Mouse (Mus musculus): ENCODE data around the gene Skap2. TPM values are rescaled to one million over a fixed set of nuclear protein-coding genes. Genes with fewer than 3 reads are reported as not detected.

The Skap2 gene
- polyA plus RNA-seq, 1 experiment, result 10.9 TPM

GRCm38 (mm10) chr6:51863508-51863907 lies 148.8 kb downstream of the Skap2 start:
- no peak overlapping the region for H3K27ac ChIP-seq (ENCODE audit: insufficient read depth, low read length)
- H3K4me3 ChIP-seq (ENCODE audit: insufficient read depth, low read length), result no peak overlapping the region
- TF ChIP-seq POLR2A (IDR thresholded peaks at IDR 0.05; ENCODE audit: extremely low read depth, insufficient read depth, low read length) (no peak), CTCF (IDR thresholded peaks at IDR 0.05; ENCODE audit: extremely low read depth, insufficient read depth, low read length) (no peak)
- no peaks in the 10 kb centered on the region for H3K4me1 ChIP-seq (ENCODE audit: control insufficient read depth, insufficient read depth, low read length)

GRCm38 (mm10) chr6:51860300-51860699 lies 152.0 kb downstream of the Skap2 start:
- no peak overlapping the region for H3K4me3 ChIP-seq (ENCODE audit: insufficient read depth, low read length)
- no peaks in the 10 kb centered on the region for H3K4me1 ChIP-seq (ENCODE audit: control insufficient read depth, insufficient read depth, low read length)
- TF ChIP-seq CTCF (IDR thresholded peaks at IDR 0.05; ENCODE audit: extremely low read depth, insufficient read depth, low read length) (no peak), POLR2A (IDR thresholded peaks at IDR 0.05; ENCODE audit: extremely low read depth, insufficient read depth, low read length) (no peak)
- H3K27ac ChIP-seq (ENCODE audit: insufficient read depth, low read length), result no peak overlapping the region

- no peaks in the 10 kb centered on the region for H3K4me1 ChIP-seq (ENCODE audit: control insufficient read depth, insufficient read depth, low read length)
- no peak overlapping the region for H3K4me3 ChIP-seq (ENCODE audit: insufficient read depth, low read length)
- TF ChIP-seq POLR2A (IDR thresholded peaks at IDR 0.05; ENCODE audit: extremely low read depth, insufficient read depth, low read length), result no peak
- TF ChIP-seq CTCF (IDR thresholded peaks at IDR 0.05; ENCODE audit: extremely low read depth, insufficient read depth, low read length), result peak; percentile 95
- H3K27ac ChIP-seq (ENCODE audit: insufficient read depth, low read length), result no peak overlapping the region
Observed at GRCm38 (mm10) chr6:51857821-51858220, 154.5 kb downstream of the Skap2 start.

- H3K27ac ChIP-seq (ENCODE audit: insufficient read depth, low read length), result no peak overlapping the region
- TF ChIP-seq CTCF (IDR thresholded peaks at IDR 0.05; ENCODE audit: extremely low read depth, insufficient read depth, low read length), result no peak
- TF ChIP-seq POLR2A (IDR thresholded peaks at IDR 0.05; ENCODE audit: extremely low read depth, insufficient read depth, low read length), result no peak
Observed at GRCm38 (mm10) chr6:51853291-51853690, 159.1 kb downstream of the Skap2 start.

GRCm38 (mm10) chr6:51852643-51853042 lies 159.7 kb downstream of the Skap2 start:
- Histone ChIP-seq H3K27ac (ENCODE audit: insufficient read depth, low read length) (no peak overlapping the region), H3K4me1 (ENCODE audit: control insufficient read depth, insufficient read depth, low read length) (peaks cover 5% of the 10 kb centered on the region; the same call in 1 of the 2 replicates)

More at GRCm38 (mm10) chr6:51853291-51853690, 159.1 kb downstream of the Skap2 start:
- H3K4me3 ChIP-seq (ENCODE audit: insufficient read depth, low read length), result no peak overlapping the region
- H3K4me1 ChIP-seq (ENCODE audit: control insufficient read depth, insufficient read depth, low read length), result peaks cover 3% of the 10 kb centered on the region; the same call in 1 of the 2 replicates

GRCm38 (mm10) chr6:51851544-51851943 lies 160.8 kb downstream of the Skap2 start:
- Histone ChIP-seq H3K27ac (ENCODE audit: insufficient read depth, low read length) (no peak overlapping the region), H3K4me1 (ENCODE audit: control insufficient read depth, insufficient read depth, low read length) (peaks cover 5% of the 10 kb centered on the region; the same call in 1 of the 2 replicates), H3K4me3 (ENCODE audit: insufficient read depth, low read length) (no peak overlapping the region)
- no peak for TF ChIP-seq CTCF (IDR thresholded peaks at IDR 0.05; ENCODE audit: extremely low read depth, insufficient read depth, low read length)
- no peak for TF ChIP-seq POLR2A (IDR thresholded peaks at IDR 0.05; ENCODE audit: extremely low read depth, insufficient read depth, low read length)

More at GRCm38 (mm10) chr6:51852643-51853042, 159.7 kb downstream of the Skap2 start:
- TF ChIP-seq POLR2A (IDR thresholded peaks at IDR 0.05; ENCODE audit: extremely low read depth, insufficient read depth, low read length), result no peak
- TF ChIP-seq CTCF (IDR thresholded peaks at IDR 0.05; ENCODE audit: extremely low read depth, insufficient read depth, low read length), result no peak
- no peak overlapping the region for H3K4me3 ChIP-seq (ENCODE audit: insufficient read depth, low read length)

GRCm38 (mm10) chr6:51850030-51850817 lies 162.1 kb downstream of the Skap2 start:
- Histone ChIP-seq H3K4me1 (ENCODE audit: control insufficient read depth, insufficient read depth, low read length) (peaks cover 5% of the 10 kb centered on the region; the same call in 1 of the 2 replicates), H3K27ac (ENCODE audit: insufficient read depth, low read length) (no peak overlapping the region), H3K4me3 (ENCODE audit: insufficient read depth, low read length) (no peak overlapping the region)
- TF ChIP-seq CTCF (IDR thresholded peaks at IDR 0.05; ENCODE audit: extremely low read depth, insufficient read depth, low read length) (no peak), POLR2A (IDR thresholded peaks at IDR 0.05; ENCODE audit: extremely low read depth, insufficient read depth, low read length) (no peak)

GRCm38 (mm10) chr6:51849561-51849960 lies 162.8 kb downstream of the Skap2 start:
- no peak overlapping the region for H3K4me3 ChIP-seq (ENCODE audit: insufficient read depth, low read length)
- TF ChIP-seq CTCF (IDR thresholded peaks at IDR 0.05; ENCODE audit: extremely low read depth, insufficient read depth, low read length), result no peak
- TF ChIP-seq POLR2A (IDR thresholded peaks at IDR 0.05; ENCODE audit: extremely low read depth, insufficient read depth, low read length), result no peak
- peaks cover 5% of the 10 kb centered on the region; the same call in 1 of the 2 replicates for H3K4me1 ChIP-seq (ENCODE audit: control insufficient read depth, insufficient read depth, low read length)
- no peak overlapping the region for H3K27ac ChIP-seq (ENCODE audit: insufficient read depth, low read length)

GRCm38 (mm10) chr6:51844106-51844505 lies 168.2 kb downstream of the Skap2 start:
- Histone ChIP-seq H3K27ac (ENCODE audit: insufficient read depth, low read length) (no peak overlapping the region), H3K4me1 (ENCODE audit: control insufficient read depth, insufficient read depth, low read length) (peaks cover 2% of the 10 kb centered on the region; the same call in 1 of the 2 replicates), H3K4me3 (ENCODE audit: insufficient read depth, low read length) (no peak overlapping the region)
- TF ChIP-seq CTCF (IDR thresholded peaks at IDR 0.05; ENCODE audit: extremely low read depth, insufficient read depth, low read length) (no peak), POLR2A (IDR thresholded peaks at IDR 0.05; ENCODE audit: extremely low read depth, insufficient read depth, low read length) (no peak)

- Histone ChIP-seq H3K27ac (ENCODE audit: insufficient read depth, low read length) (no peak overlapping the region), H3K4me3 (ENCODE audit: insufficient read depth, low read length) (no peak overlapping the region), H3K4me1 (ENCODE audit: control insufficient read depth, insufficient read depth, low read length) (peaks cover under 1% of the 10 kb centered on the region; the same call in 1 of the 2 replicates)
- TF ChIP-seq POLR2A (IDR thresholded peaks at IDR 0.05; ENCODE audit: extremely low read depth, insufficient read depth, low read length) (no peak), CTCF (IDR thresholded peaks at IDR 0.05; ENCODE audit: extremely low read depth, insufficient read depth, low read length) (no peak)
Observed at GRCm38 (mm10) chr6:51843081-51843480, 169.3 kb downstream of the Skap2 start.
